Mouse (Mus musculus) kidney, adult 18-20 months (tissue): ENCODE measurements around the gene Gnptab.
"Not testable (repeated sequence)": the region's sequence is repeated elsewhere in the genome, so short reads cannot be mapped to it uniquely, and the experiment has no call there.

Experiments used
- DNase-seq: peaks from one replicate; pipeline ENCODE4 v3.0.0; 2021

The Gnptab gene

DNA sequence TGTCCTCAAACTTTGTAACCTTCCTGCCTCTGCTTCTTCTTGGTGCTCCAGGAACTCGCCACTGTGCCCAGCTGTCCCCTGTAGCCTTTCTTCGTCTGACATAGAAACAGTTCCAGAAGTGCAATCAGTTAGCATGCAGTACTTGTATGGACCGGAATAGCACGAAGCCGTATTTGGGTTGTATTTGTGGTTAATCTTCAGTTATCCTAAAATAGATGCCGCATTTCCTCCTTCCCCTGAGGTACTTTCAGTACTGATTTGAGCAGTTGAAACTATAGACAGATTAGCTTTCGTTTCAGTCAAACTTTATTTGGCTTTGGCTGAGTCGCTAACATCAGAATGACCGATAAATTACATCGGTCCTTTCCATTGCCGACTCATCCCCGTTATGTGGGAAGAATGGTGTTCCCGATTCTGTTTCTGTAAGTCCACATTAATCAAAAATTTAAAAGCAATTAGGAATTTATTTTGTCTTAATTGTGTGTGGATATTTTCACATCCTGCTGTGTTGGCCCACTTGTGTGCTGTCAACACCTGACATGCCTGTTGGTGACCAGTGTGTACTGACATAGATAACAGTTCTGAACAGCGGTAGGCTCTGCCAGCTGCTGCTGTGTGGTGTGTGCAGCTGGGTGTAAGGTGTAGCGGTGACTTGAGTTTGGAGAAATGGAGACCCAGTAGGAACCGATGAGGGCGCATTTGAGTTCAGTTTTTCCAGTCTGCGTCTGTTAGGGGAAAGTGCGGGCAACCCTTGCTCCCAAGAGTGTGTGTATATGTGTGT, 41.9 kb downstream of the Gnptab start:
- no peak for DNase-seq

DNA sequence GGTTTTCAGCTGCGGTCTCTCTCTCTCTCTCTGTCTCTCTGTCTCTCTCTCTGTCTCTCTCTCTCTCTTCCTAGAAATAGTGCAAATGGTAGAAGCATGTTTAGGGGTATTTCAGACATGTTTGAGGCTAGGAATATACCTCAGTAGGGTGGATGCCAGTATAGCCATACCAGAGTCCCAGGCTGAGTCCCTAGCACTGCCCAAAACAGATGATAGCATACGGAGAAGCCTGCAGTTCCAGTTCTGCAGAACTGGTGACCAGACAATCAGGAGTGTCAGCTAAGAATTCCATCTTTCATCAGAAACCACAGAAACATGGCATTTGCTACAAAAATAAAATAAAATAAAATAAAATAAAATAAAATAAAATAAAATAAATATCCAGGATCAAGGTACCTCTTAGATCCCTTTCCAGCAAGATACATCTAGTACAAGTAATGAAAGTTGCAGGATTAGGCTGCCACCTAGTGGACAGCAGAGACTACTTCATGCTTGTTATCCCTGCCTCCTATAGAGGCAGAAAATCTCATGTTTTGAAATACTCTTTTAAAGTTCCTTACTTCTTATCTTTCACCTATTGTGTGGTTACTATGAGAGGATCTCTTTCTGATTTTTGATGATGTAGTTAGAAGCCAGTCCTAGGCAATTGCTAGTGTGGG, 47.4 kb downstream of the Gnptab start:
- peak; percentile 23 for DNase-seq

DNA sequence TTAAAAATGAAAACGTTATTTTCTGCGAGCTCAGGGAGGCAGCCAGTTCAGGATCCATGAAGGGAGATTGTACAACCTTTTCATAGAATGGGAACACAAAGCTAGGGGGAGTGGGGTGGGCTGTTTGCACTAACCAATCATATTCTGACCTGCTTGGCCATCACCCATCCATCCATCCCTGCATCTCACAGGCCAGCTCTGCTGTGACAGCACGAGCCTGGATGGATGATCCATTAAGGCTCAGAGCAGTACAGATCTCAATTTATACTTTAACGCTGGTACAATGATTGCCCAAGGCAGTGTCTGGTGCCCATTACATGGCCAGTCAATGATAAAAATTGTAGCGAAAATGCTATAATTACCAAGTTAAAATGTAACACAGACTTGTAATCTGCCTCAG, 48.0 kb downstream of the Gnptab start:
- DNase-seq, result no peak

DNA sequence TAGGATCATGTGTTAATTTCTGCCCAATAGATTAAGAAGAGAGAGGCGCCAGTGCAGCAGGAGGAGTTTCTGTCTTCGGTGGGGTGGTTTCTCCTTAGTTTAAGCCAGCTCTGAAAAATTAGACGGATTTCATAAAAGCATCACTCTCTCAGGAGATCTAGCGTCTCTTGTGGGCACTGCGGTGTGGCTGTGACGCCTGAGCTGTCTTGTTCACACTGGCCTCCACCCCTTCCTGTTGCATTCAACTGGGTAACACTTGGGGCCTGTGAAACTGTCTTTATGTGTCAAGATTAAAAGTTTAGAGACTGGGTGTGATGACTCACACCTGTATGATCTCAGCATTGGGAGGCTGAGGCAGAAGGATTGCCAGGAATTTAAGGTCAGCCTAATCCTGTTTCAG, 49.1 kb downstream of the Gnptab start:
- no peak for DNase-seq

DNA sequence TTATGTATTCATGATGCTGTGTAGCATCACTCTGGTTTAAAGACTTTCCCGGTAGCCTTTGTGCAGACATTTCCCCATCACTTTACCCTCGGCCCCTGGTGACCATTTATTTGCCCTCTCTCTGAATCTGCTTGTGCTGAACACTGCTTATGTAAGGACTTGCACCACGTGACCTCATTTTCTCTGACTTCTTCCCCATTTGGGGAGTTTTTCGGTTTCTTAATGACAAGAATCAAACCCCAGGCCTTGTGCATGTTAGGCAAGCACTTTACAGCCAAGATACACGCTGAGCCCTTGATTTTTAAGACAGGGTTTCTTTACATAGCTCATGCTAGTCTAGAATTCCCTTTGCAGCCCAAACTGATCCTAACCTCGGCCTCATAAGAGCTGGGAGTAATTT, 62.3 kb downstream of the Gnptab start:
- DNase-seq, result no peak

DNA sequence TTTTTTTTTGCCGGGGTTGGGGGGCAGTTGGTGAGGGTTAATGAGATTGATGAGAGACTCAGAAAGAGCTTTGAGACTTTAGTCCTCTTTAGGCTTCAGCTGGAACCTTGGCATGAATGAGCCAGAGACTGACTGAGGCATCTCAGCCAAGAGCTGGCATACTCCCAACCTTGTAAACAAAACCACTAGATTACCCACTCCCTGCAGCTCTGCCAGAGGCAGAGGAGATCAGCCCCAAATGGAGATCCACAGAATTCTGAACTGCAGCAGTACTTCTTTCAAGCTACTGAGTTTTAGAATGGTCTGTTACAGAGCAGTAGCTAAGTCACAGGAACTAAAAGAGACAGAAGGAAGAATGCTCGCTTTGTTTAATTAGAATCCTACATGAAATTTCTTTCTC, 72.3 kb downstream of the Gnptab start:
- DNase-seq, result no peak

DNA sequence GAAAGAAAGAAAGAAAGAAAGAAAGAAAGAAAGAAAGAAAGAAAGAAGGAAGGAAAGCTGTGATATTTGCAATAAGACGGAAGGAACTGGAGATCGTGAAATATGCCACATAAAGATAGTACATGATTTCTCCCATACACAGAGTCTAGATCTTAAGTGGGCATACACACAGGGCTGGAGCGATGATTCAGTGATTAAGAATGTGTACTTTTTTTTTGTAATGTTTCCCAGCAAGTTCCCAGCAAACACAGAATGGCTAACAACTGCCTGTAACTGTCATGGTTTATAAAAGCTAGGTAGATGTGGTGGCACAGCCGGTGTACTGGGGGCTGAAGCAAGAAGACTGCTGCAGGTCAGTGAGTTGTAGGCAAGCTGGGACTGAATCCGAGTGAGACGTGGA, 73.1 kb downstream of the Gnptab start:
- no peak for DNase-seq

DNA sequence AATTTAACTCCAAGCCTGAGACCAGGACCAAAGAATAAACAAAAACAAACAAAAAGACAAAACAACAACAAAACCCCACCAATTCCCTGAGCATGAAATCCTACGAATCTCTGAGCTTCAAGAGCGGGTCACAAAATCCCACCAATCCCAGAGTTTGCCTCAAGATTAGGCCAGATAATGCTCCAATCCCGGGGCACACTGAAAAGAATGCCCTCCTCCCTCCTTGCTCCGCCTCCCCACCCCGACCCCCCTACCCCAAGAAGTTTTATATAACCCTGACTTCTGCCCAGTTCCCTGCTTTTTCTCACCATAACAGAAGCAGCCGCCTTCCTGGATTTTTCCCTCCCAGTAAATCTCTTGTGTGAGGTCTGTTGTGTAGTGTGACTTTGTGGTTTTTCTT, 78.9 kb downstream of the Gnptab start:
- no peak for DNase-seq

DNA sequence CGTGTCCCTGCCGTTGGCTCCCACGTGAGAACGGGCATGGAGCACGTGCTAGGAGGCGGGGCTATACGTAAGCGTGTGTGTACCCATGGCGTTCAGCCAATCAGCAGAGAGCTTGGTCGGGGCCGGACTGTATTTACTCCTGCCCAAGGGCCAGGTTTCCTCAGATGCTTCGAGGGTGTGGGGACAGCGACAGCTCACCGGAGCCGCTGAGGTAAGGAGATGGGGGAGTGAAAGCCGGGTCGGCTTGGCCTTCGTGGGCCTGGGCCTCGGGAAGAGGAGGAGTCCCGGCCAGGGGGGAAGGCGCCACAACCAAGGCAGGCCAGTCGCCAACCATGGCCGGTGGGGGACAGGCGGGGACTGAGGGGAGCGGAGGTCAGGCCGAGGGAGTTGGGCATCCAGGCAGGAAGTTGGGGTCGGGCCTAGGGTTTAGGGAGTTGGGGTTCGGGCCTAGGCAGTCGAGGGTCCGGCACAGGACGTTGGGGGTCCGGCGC, 80.6 kb downstream of the Gnptab start, which contains the start of gene Sycp3:
Gene Sycp3 (plus strand): TSS at position 68 of the 491 bp plus-strand sequence.
- peak; percentile 46 for DNase-seq

DNA sequence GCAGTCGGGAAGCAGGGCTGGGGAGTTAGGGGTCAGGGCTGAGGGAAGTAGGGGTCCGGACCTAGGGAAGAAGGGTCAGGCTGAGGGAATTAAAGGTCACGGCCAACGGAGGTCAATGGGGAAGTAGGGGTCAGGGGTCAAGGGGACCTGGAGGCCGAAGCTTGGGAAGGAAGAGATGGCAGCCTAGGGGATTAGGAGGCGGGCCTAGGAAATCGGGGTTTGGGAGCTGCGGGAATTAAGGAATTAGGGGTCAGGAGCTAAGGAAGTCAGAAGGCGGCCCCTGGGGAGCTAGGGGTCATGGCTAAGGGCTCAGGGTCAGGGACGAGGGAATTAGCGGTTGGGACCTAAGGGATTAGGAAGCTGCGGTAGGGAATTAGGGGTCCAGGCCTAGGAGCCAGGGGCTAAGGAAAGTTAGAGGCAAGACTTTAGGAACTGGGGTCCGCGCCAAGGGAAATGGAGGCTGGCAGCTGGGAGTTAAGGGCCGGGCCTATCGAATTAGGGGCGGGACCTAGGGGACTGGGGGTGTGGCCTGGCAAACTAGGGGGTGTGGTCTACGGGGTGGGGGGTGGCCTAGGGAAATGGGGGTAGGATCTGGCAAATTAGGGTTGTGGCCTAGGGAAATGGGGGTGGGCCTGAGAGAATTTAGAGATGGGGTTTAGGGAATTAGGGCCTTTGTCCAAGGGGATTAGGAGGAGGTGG, 81.3 kb downstream of the Gnptab start:
- peak; percentile 25 for DNase-seq

DNA sequence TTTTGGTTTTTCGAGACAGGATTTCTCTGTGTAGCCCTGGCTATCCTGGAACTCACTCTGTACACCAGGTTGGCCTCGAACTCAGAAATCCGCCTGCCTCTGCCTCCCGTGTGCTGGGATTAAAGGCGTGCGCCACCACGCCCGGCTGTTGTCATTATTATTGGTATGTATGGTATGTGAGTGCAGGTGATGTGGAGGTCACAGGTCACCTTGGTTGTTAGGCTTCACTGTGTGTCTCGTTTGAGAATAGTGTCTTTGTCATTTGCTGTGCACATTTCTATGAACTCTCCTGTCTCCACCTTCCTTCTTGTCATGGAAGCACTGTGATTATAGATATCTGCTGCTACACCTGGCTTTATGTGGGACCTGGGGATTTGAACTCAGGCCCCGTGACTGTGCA, 103.9 kb downstream of the Gnptab start:
- not testable (repeated sequence) for DNase-seq

DNA sequence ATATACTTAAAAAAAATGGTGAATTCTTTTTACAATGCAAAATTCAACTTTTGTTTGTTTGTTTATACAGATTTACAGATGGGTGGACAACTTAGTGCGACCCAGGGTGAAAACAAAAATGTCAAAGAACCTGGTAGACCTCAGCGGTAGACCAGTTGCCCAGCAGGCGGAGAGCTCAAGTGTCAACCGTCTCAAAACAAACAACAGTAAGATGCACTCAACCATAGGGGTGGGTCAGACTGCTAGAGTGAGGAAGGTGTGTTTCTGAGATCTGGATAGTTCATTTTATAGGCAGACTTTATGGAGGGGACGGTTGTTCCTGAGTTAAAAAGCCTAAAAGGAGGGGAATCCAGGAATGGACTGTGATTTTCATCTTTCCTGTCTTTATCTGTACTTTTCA, 109.7 kb downstream of the Gnptab start:
- no peak for DNase-seq

DNA sequence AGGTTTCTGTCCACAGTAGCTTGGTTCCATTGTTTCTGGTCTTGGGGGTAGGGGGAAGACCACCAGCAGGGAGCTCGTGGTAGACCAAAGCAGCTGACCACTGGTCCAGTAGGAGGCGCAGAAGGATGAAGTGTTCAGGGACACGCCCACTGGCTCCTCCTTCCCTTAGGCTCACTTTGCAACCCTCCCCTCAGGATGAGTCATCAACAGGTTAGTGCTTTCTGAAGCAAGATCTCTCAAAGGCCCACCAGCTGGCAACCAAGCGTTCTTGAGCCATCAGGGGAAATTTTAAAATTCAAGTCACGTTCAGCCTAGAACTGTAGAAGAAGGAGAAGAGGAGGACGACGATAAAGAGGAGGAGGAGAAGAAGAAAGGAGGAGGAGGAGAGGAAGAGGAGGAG, 112.7 kb downstream of the Gnptab start:
- DNase-seq, result no peak

DNA sequence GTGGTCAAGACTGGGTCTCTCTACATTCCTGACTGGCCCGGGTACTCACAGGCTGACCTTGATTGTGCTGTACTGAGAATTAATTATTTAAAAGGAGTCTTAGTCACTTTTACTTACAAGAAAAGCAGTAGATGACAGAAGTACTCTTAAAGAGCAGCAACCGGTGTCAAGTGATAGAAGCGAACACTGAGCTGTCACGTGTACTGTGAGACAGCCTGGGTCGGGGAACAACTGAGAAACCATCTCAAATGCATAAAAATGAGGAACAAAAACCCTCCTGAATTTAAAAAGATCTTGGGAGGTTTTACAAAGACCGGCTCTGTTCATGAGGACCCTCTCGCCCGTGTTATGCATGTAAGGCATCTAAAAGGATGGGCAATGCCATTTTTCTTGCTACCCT, 113.7 kb downstream of the Gnptab start:
- no peak for DNase-seq

DNA sequence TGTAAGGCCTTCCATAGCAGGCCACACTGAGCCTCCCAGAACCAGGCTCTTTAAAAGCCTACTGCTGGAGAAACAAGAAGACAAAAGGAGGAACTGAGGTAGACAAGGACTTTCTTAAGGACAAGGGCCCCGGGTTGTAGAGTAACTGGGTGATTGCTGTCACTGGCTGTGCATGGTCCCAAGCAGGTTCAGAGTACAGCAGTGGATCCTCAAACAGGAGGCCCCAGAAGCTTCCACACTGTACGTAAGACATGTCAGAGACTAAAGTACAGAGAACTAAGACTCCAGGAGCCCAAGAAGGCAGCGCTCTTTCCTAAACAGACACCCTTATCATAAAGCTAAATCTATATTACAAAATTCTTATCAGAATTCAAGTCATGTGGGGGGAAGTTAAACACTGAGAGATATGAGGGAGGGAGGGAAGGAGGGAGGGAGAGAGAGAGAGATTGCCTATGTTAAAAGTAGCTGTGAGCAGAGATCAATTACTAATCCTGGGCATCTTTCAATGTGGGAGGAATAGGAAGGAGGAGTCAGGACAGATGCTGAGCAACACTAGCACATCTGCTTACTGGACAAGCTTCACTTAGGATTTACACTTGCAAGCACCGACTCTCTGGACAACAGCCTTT, 116.1 kb downstream of the Gnptab start:
- DNase-seq, result no peak
